Mouse (Mus musculus) T-helper 1 cell (primary cell): ENCODE data around the gene Cphx3.
"Not testable (repeated sequence)": the region's sequence is repeated elsewhere in the genome, so short reads cannot be mapped to it uniquely, and the experiment has no call there.

ENCODE experiments used
- in situ Hi-C: fragments of 300-600 bp; cut with MboI, MseI; formaldehyde crosslinking; loops from one replicate; pipeline ENCODE4 v1.15.1; 2025; ENCODE audit warnings: high pct_unique_total_duplicates

The Cphx3 gene

GRCm38 (mm10) chr14:26081997-26082396 lies at the start of gene Cphx3:
Cphx3 (plus strand) TSS chr14:26082297.
- in situ Hi-C loops = not testable (repeated sequence)

- in situ Hi-C loops = not testable (repeated sequence)
Measured at GRCm38 (mm10) chr14:26034364-26034763, 47.7 kb upstream of the Cphx3 start.

GRCm38 (mm10) chr14:26035439-26035838 lies 46.7 kb upstream of the Cphx3 start:
- in situ Hi-C loops = not testable (repeated sequence)

- in situ Hi-C loops = not testable (repeated sequence)
Measured at GRCm38 (mm10) chr14:26042611-26043010, 39.5 kb upstream of the Cphx3 start, which contains the start of gene Gm9780. Gm9780 (minus strand) TSS chr14:26042711.

GRCm38 (mm10) chr14:26045007-26045406 lies 37.1 kb upstream of the Cphx3 start:
- in situ Hi-C loops = not testable (repeated sequence)

- in situ Hi-C loops = not testable (repeated sequence)
Measured at GRCm38 (mm10) chr14:26047026-26047425, 35.1 kb upstream of the Cphx3 start.

GRCm38 (mm10) chr14:26048767-26049166 lies 33.3 kb upstream of the Cphx3 start:
- in situ Hi-C loops = not testable (repeated sequence)

GRCm38 (mm10) chr14:26058184-26058583 lies 23.9 kb upstream of the Cphx3 start:
- in situ Hi-C loops = not testable (repeated sequence)

GRCm38 (mm10) chr14:26059362-26059761 lies 22.7 kb upstream of the Cphx3 start:
- in situ Hi-C loops = not testable (repeated sequence)

GRCm38 (mm10) chr14:26066574-26067324 lies 15.3 kb upstream of the Cphx3 start:
- in situ Hi-C loops = not testable (repeated sequence)

GRCm38 (mm10) chr14:26067325-26067633 lies 14.8 kb upstream of the Cphx3 start, which contains the start of gene Tmem254c:
Tmem254c (minus strand) TSS chr14:26067355.
- in situ Hi-C loops = not testable (repeated sequence)

- in situ Hi-C loops = not testable (repeated sequence)
Measured at GRCm38 (mm10) chr14:26076620-26077390, 5.3 kb upstream of the Cphx3 start.

GRCm38 (mm10) chr14:26081216-26081615 lies 881 bp upstream of the Cphx3 start, which contains the start of gene Cphx2:
Cphx2 (plus strand) TSS chr14:26081516.
- in situ Hi-C loops = not testable (repeated sequence)

- in situ Hi-C loops = not testable (repeated sequence)
Measured at GRCm38 (mm10) chr14:26097622-26098021, 15.5 kb downstream of the Cphx3 start.

- in situ Hi-C loops = not testable (repeated sequence)
Measured at GRCm38 (mm10) chr14:26118150-26118549, 36.1 kb downstream of the Cphx3 start, which contains the start of gene Duxbl2. Duxbl2 (plus strand) TSS chr14:26118349.

GRCm38 (mm10) chr14:26118550-26119000 lies 36.5 kb downstream of the Cphx3 start:
- in situ Hi-C loops = not testable (repeated sequence)

- in situ Hi-C loops = not testable (repeated sequence)
Measured at GRCm38 (mm10) chr14:26119095-26119494, 37.0 kb downstream of the Cphx3 start.

- in situ Hi-C loops = not testable (repeated sequence)
Measured at GRCm38 (mm10) chr14:26147095-26147494, 65.0 kb downstream of the Cphx3 start.

- in situ Hi-C loops = loop anchor here (5.0 to 25.0 kb wide), 2 partner anchors 284 to 444 kb away; no protein-coding TSS in a partner anchor
Measured at GRCm38 (mm10) chr14:26156032-26156431, 73.9 kb downstream of the Cphx3 start.

- in situ Hi-C loops = loop anchor here (25.0 kb wide), 1 partner anchor 449 kb away; no protein-coding TSS in a partner anchor
Measured at GRCm38 (mm10) chr14:26161156-26161555, 79.1 kb downstream of the Cphx3 start.

- in situ Hi-C loops = loop anchor here (25.0 kb wide), 1 partner anchor 450 kb away; no protein-coding TSS in a partner anchor
Measured at GRCm38 (mm10) chr14:26162423-26162822, 80.3 kb downstream of the Cphx3 start.

GRCm38 (mm10) chr14:26165266-26165665 lies 83.2 kb downstream of the Cphx3 start:
- in situ Hi-C loops = loop anchor here (25.0 kb wide), 1 partner anchor 453 kb away; no protein-coding TSS in a partner anchor
